Mouse (Mus musculus): ENCODE results near the gene Ier5l.

- no peak for TF ChIP-seq ZC3H11A (IDR thresholded peaks at IDR 0.05; ENCODE audit: borderline replicate concordance, low read depth, low read length)
- no peak for TF ChIP-seq CHD2 (IDR thresholded peaks at IDR 0.05; ENCODE audit: low read depth, low read length)
Observed at GRCm38 (mm10) chr2:30476241-30476640, 2.2 kb upstream of the Ier5l start.

Measured in ES-E14 (cell line).